Mouse (Mus musculus) embryonic fibroblast, embryonic 13.5 days (primary cell): ENCODE measurements around the gene Dennd2c.

ENCODE experiments used
- CTCF ChIP-seq: IDR thresholded peaks from 2 replicates; pipeline ENCODE4 v1.5.1; 2011; ENCODE audit warnings: mild to moderate bottlenecking, control low read depth, low read length, moderate library complexity, borderline replicate concordance; ENCODE audit not compliant: insufficient read depth
- POLR2A ChIP-seq: IDR thresholded peaks from 2 replicates; pipeline ENCODE4 v1.6.1; 2011; ENCODE audit warnings: low read depth, mild to moderate bottlenecking, control low read depth, low read length, moderate library complexity

DNA sequence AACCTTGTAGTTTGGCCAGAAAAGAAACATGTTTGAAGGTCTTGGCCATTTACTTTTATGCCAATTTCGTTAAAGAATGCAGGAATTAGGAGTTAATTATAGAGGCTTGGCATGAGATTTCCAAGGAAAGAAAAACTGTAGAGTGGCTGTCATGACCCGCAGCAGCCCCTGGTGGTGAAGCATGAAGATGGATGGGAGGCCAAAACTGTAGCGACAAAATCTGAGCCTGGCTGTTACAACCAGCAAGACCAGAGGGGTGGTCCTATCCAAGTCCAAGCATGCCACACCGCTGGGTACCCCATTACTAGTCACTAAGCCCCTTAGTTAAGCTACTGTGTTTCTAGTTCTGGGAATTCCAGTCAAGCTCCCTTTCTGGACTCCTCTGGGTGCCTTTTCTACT lies 78.8 kb downstream of the Dennd2c start:
- TF ChIP-seq CTCF, result no peak
- no peak for TF ChIP-seq POLR2A
